In the genomic region with DNA sequence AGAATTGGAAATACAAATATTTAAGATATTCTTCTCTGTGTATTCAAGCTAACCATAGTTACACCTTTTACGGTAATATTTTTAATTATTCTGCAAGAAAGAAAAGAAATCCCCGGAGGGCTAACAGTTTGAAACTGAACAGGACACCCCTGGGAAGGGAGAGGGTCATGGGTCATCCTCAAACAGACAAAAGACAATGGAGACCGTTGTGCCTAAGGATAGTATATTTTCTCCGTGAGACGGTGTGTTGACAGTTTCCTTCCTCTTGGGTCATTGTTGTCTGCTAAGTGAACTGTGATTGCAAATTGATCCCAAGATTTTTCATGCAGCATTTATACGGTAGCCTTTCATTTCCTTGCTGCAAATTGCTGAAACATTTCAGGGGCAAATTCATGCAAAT, we compare ENCODE assay signal across 21 mouse cellular contexts. TPM values are rescaled to one million over a fixed set of nuclear protein-coding genes. Genes with fewer than 3 reads are reported as not detected.
DNase-seq lines count a peak whose midpoint lies in the region; ATAC-seq lines count a peak whose summit lies in the region.
"Had no signal": no experiment of that assay in that cellular context is flagged by ENCODE, and none has a peak within 500 bp of the region (broad histone marks: within the 10 kb centered on the region; RNA-seq: fewer than 3 reads in every experiment).

No protein-coding gene starts in this region.

- H3K9me3 ChIP-seq in neural tube, embryonic 11.5 days (ENCODE audit: control insufficient read depth, low read length): no peaks in the 10 kb centered on the region
- H3K9me3 ChIP-seq: embryonic facial prominence, embryonic 12.5 days; forebrain, embryonic 15.5 days; heart, embryonic 13.5 days had no signal

- H3K4me1 ChIP-seq in neural tube, embryonic 11.5 days (ENCODE audit: control insufficient read depth, insufficient read depth, low read length): peaks cover 13% of the 10 kb centered on the region; the same call in 1 of the 2 replicates

- no peaks in the 10 kb centered on the region for H3K36me3 ChIP-seq in neural tube, embryonic 11.5 days (ENCODE audit: control insufficient read depth, insufficient read depth, low read length)
- H3K36me3 ChIP-seq: embryonic facial prominence, embryonic 12.5 days; forebrain, embryonic 15.5 days; G1E; heart, embryonic 13.5 days had no signal

- peaks cover 14% of the 10 kb centered on the region for H3K27me3 ChIP-seq in neural tube, embryonic 11.5 days (ENCODE audit: control insufficient read depth, insufficient read depth, low read length)
- H3K27me3 ChIP-seq: embryonic facial prominence, embryonic 12.5 days; heart, embryonic 13.5 days had no signal

- 10% methylated on average over 6 of the region's 6 CpGs for WGBS in neural tube, embryonic 11.5 days

- peak; percentile 78 for DNase-seq in embryo, embryonic 10 days (ENCODE audit: low spot score)
- no peak for DNase-seq in embryo, embryonic 9.5 days (ENCODE audit: extremely low spot score)
- peak; percentile 14 for DNase-seq in kidney, postnatal 14 days
- no peak for DNase-seq in kidney, postnatal 4 days
- DNase-seq in neural tube, embryonic 11.5 days (ENCODE audit: low spot score): no peak
- DNase-seq in lung, adult 18-20 months: no peak
- DNase-seq in ovary, postnatal 36 days (ENCODE audit: low spot score): no peak
- DNase-seq: adrenal gland, adult 8-10 months; adrenal gland, postnatal 36 days; B cell, adult 2 months; cerebellum, adult 2 months; cerebellum, postnatal 10 days; gastrocnemius, postnatal 36 days; heart, adult 11 months; heart, postnatal 4 days had no signal

- no peak overlapping the region for H3K9ac ChIP-seq in neural tube, embryonic 11.5 days (ENCODE audit: low read length)
- H3K9ac ChIP-seq: embryonic facial prominence, embryonic 12.5 days; forebrain, embryonic 15.5 days; heart, embryonic 13.5 days; hindbrain, embryonic 14.5 days had no signal

- ATAC-seq in neural tube, embryonic 11.5 days (ENCODE audit: insufficient read depth, low FRiP score, low TSS enrichment): peak; percentile 48; the same call in 1 of the 2 replicates
- ATAC-seq: CD4-positive, CD25-positive, alpha-beta regulatory T cell, adult 4 months; forebrain, embryonic 15.5 days had no signal

- H3K4me2 ChIP-seq in neural tube, embryonic 11.5 days (ENCODE audit: low read depth): no peak overlapping the region
- H3K4me2 ChIP-seq: embryonic facial prominence, embryonic 12.5 days; forebrain, embryonic 15.5 days; heart, embryonic 13.5 days; hindbrain, embryonic 14.5 days had no signal

- H3K4me3 ChIP-seq in neural tube, embryonic 11.5 days (ENCODE audit: low read depth, low read length): no peak overlapping the region
- H3K4me3 ChIP-seq: embryonic facial prominence, embryonic 12.5 days; forebrain, embryonic 15.5 days; heart, embryonic 13.5 days had no signal

- H3K27ac ChIP-seq in neural tube, embryonic 11.5 days (ENCODE audit: low read depth, low read length): no peak overlapping the region
- H3K27ac ChIP-seq: embryonic facial prominence, embryonic 12.5 days; forebrain, embryonic 15.5 days; hindbrain, embryonic 14.5 days had no signal

RNA-seq across cellular contexts. Expression of gene Ube2u, which starts 43.9 kb away (rescaled TPM):
- 0.49 and 0.62 TPM in 2 replicates for polyA plus RNA-seq in neural tube, embryonic 11.5 days (2014; fragmentation: Nextera tagmentation; extraction: Ambion mirVana)
- polyA plus RNA-seq: CD4-positive, CD25-positive, alpha-beta regulatory T cell, adult 4 months; cerebellum, adult 2 months; G1E had no signal

Comparison
In these comparisons a context has a peak if more than half of its experiments do, and no peak if none do; other contexts are left out.
1. DNase-seq: peak in embryo, embryonic 10 days (single experiment) and kidney, postnatal 14 days (single experiment); none in embryo, embryonic 9.5 days (single experiment), kidney, postnatal 4 days (0 of 2), neural tube, embryonic 11.5 days (single experiment), lung, adult 18-20 months (0 of 2) and ovary, postnatal 36 days (single experiment).